Mouse (Mus musculus) heart, adult 2 months (tissue): ENCODE data around the gene Zfp629.

Experiments used
- EP300 ChIP-seq: fragments of 200-500 bp; IDR thresholded peaks from 2 replicates; pipeline ENCODE4 v1.6.1; 2011; ENCODE audit warnings: low read depth, low read length, control low read depth; ENCODE audit not compliant: insufficient read depth
- POLR2A ChIP-seq: fragments of 200-500 bp; IDR thresholded peaks from 2 replicates; pipeline ENCODE4 v1.6.1; 2011; ENCODE audit warnings: mild to moderate bottlenecking, low read depth, low read length, control low read depth; ENCODE audit not compliant: insufficient read depth

GRCm38 (mm10) chr7:127641260-127641659 is 25.7 kb upstream of the Zfp629 start:
- no peak for TF ChIP-seq EP300
- TF ChIP-seq POLR2A: no peak
